ENCODE assay signal across 8 mouse cellular contexts in the genomic region with DNA sequence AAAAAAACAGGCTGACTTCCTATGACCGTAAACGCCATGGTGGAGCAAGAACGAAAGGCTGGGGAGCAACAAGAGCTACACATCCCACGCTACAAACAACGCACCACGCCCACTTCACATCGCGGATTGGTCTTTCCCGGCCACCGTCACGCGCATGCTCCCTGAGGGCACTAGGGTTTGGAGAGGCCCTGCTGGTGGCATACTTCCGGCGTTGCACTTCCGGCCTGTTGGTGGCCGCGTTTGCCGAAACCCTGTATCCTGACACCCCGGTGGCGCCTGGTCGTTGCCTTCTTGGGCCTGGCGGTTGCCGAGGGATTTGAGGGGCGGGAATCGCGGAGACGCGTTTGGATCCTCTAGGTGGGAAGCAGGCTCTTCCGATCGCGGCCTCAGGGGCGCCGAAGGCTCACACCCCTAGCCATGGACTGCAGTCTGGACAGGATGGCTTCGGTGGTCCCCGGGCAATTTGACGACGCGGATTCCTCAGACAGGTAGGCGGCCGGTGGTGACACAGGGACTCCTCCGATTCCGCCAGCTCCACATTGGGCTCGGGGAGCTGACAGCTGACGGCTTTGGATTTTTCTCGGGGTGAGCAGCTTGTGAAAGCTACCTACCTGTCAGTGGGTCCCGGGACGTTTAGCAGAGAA. TPM values are rescaled to one million over a fixed set of nuclear protein-coding genes. Genes with fewer than 3 reads are reported as not detected.
DNase-seq lines count a peak whose midpoint lies in the region; ATAC-seq and TF ChIP-seq lines count a peak whose summit lies in the region.

Gene Cage1, minus strand, starts transcription at position 26 of the 644 bp plus-strand sequence.

- peak; percentile 59; the same call in 1 of the 2 replicates for TF ChIP-seq EP300 in ES-Bruce4 (IDR thresholded peaks at IDR 0.05; ENCODE audit: insufficient read depth, low read depth, low read length)
- no peak; the same call in 1 of the 2 replicates for TF ChIP-seq EP300 in liver, postnatal 0 days (IDR thresholded peaks at IDR 0.05; ENCODE audit: low read depth)

- peaks cover 13% of the 10 kb centered on the region; the same call in 1 of the 2 replicates for H3K36me3 ChIP-seq in ES-Bruce4 (ENCODE audit: control insufficient read depth, insufficient read depth, low read length, poor library complexity, severe bottlenecking)
- peaks cover 23% of the 10 kb centered on the region for H3K36me3 ChIP-seq in forebrain, embryonic 13.5 days (ENCODE audit: poor library complexity, severe bottlenecking)
- peaks cover 25% of the 10 kb centered on the region for H3K36me3 ChIP-seq in liver, postnatal 0 days (replicated peaks; ENCODE audit: insufficient read depth, low read length)
- 0 out of 2 replicates have a peak, but pooled peaks cover 4% of the 10 kb centered on the region for H3K36me3 ChIP-seq in neural tube, embryonic 14.5 days (ENCODE audit: control insufficient read depth, insufficient read depth, low read length)

- TF ChIP-seq CTCF in ES-Bruce4 (IDR thresholded peaks at IDR 0.05; ENCODE audit: low read depth, low read length), result no peak
- peak; percentile 54 for TF ChIP-seq CTCF in liver, postnatal 0 days (IDR thresholded peaks at IDR 0.05; ENCODE audit: low read depth)

- ATAC-seq in cerebellum, adult (ENCODE audit: insufficient number of reproducible peaks, low FRiP score, low TSS enrichment), result peak; percentile 94
- peak; percentile 98 for ATAC-seq in forebrain, embryonic 13.5 days
- peak; percentile 98 for ATAC-seq in liver, postnatal 0 days
- ATAC-seq in neural tube, embryonic 14.5 days (ENCODE audit: low read depth), result peak; percentile 97

- H3K27ac ChIP-seq in ES-Bruce4 (ENCODE audit: insufficient read depth, low read length), result no peak within 1 kb of the TSS
- H3K27ac ChIP-seq in forebrain, embryonic 13.5 days, result peak within 1 kb of the TSS; percentile 57
- peak within 1 kb of the TSS; percentile 93 for H3K27ac ChIP-seq in liver, postnatal 0 days (ENCODE audit: low read depth)
- H3K27ac ChIP-seq in neural tube, embryonic 14.5 days (ENCODE audit: low read depth, low read length), result peak within 1 kb of the TSS; percentile 70

- H3K27me3 ChIP-seq in ES-Bruce4 (ENCODE audit: control insufficient read depth, insufficient read depth, low read length, poor library complexity, severe bottlenecking), result no peaks in the 10 kb centered on the region
- H3K27me3 ChIP-seq in forebrain, embryonic 13.5 days, result no peaks in the 10 kb centered on the region
- H3K27me3 ChIP-seq in liver, postnatal 0 days (ENCODE audit: insufficient read depth, low read length), result no peaks in the 10 kb centered on the region
- H3K27me3 ChIP-seq in neural tube, embryonic 14.5 days (ENCODE audit: control insufficient read depth, insufficient read depth, low read length), result no peaks in the 10 kb centered on the region

- H3K4me3 ChIP-seq in ES-Bruce4 (ENCODE audit: low read depth, low read length), result peak within 1 kb of the TSS; percentile 82
- peak within 1 kb of the TSS; percentile 82 for H3K4me3 ChIP-seq in forebrain, embryonic 13.5 days
- H3K4me3 ChIP-seq in liver, postnatal 0 days (ENCODE audit: low read depth, low read length), result peak within 1 kb of the TSS; percentile 95
- peak within 1 kb of the TSS; percentile 62 for H3K4me3 ChIP-seq in neural tube, embryonic 14.5 days (ENCODE audit: low read depth, low read length)

- H3K9ac ChIP-seq in ES-Bruce4 (ENCODE audit: low read depth, poor library complexity, severe bottlenecking), result peak within 1 kb of the TSS; percentile 75
- peak within 1 kb of the TSS; percentile 89 for H3K9ac ChIP-seq in forebrain, embryonic 13.5 days
- peak within 1 kb of the TSS; percentile 96 for H3K9ac ChIP-seq in liver, postnatal 0 days (replicated peaks)
- H3K9ac ChIP-seq in neural tube, embryonic 14.5 days (replicated peaks; ENCODE audit: low read depth, low read length), result peak within 1 kb of the TSS; percentile 80

- DNase-seq in heart, postnatal 10 days, result peak; percentile 97 to 99
- peak; percentile 95 for DNase-seq in large intestine, adult 2 months (ENCODE audit: low read depth, low spot score)
- DNase-seq in liver, postnatal 0 days, result peak; percentile 98
- DNase-seq in testis, postnatal 10 days (ENCODE audit: low spot score), result peak; percentile 97

- under 1% methylated on average over 47 of the region's 47 CpGs for WGBS in forebrain, embryonic 13.5 days
- under 1% methylated on average over 47 of the region's 47 CpGs for WGBS in large intestine, adult 2 months
- under 1% methylated on average over 47 of the region's 47 CpGs for WGBS in liver, postnatal 0 days (ENCODE audit: insufficient replicate concordance)
- under 1% methylated on average over 47 of the region's 47 CpGs for WGBS in neural tube, embryonic 14.5 days

- TF ChIP-seq POLR2A in ES-Bruce4 (IDR thresholded peaks at IDR 0.05; ENCODE audit: insufficient read depth, low read length), result peak; percentile 32

- H3K4me2 ChIP-seq in forebrain, embryonic 13.5 days, result peak within 1 kb of the TSS; percentile 88
- H3K4me2 ChIP-seq in liver, postnatal 0 days (ENCODE audit: low read depth, low read length), result peak within 1 kb of the TSS; percentile 95
- peak within 1 kb of the TSS; percentile 94 for H3K4me2 ChIP-seq in neural tube, embryonic 14.5 days (ENCODE audit: low read depth, low read length)

- H3K4me1 ChIP-seq in ES-Bruce4 (ENCODE audit: control insufficient read depth, insufficient read depth, low read length), result no peaks in the 10 kb centered on the region
- H3K4me1 ChIP-seq in forebrain, embryonic 13.5 days, result peaks cover 25% of the 10 kb centered on the region
- H3K4me1 ChIP-seq in liver, postnatal 0 days (ENCODE audit: insufficient read depth), result peaks cover 22% of the 10 kb centered on the region
- peaks cover 17% of the 10 kb centered on the region for H3K4me1 ChIP-seq in neural tube, embryonic 14.5 days (ENCODE audit: control insufficient read depth, insufficient read depth, low read length)

- intact Hi-C loops in heart, postnatal 10 days (cut with DNase I), result no loop called here

- H3K9me3 ChIP-seq in ES-Bruce4 (replicated peaks; ENCODE audit: control insufficient read depth, insufficient read depth, low read length, poor library complexity, severe bottlenecking), result no peaks in the 10 kb centered on the region
- no peaks in the 10 kb centered on the region for H3K9me3 ChIP-seq in forebrain, embryonic 13.5 days (replicated peaks)
- no peaks in the 10 kb centered on the region for H3K9me3 ChIP-seq in liver, postnatal 0 days (ENCODE audit: low read length)
- H3K9me3 ChIP-seq in neural tube, embryonic 14.5 days (ENCODE audit: control insufficient read depth, low read length), result no peaks in the 10 kb centered on the region

RNA-seq across cellular contexts. Expression of gene Cage1, which starts in this region (rescaled TPM):
- 0.97 and 1.4 TPM in 2 replicates for polyA plus RNA-seq in ES-Bruce4 (2011; ENCODE audit: insufficient read depth, insufficient read length, low read depth, missing spikeins)
- 1.2 and 1.8 TPM in 2 replicates for polyA plus RNA-seq in forebrain, embryonic 13.5 days (2015; fragmentation: Nextera tagmentation; extraction: Ambion mirVana)
- 1 to 10 TPM; 1.6 to 2.4 TPM for total RNA-seq in heart, postnatal 10 days (2021)
- 0.07 and 0.15 TPM in 2 replicates for polyA plus RNA-seq in large intestine, adult 2 months (2012; rRNA removed)
- 0.69 and 0.76 TPM in 2 replicates for polyA plus RNA-seq in liver, postnatal 0 days (2015; fragmentation: Nextera tagmentation; extraction: Ambion mirVana)
- polyA plus RNA-seq in neural tube, embryonic 14.5 days (2014; fragmentation: Nextera tagmentation; extraction: Ambion mirVana), result 2.0 and 2.7 TPM in 2 replicates

Comparison
In these comparisons a context has a peak if more than half of its experiments do, and no peak if none do; other contexts are left out.
1. Peak in DNase-seq in large intestine, adult 2 months; RNA of the gene not detected or under 1 TPM.
2. Peak in DNase-seq, ATAC-seq, H3K4me3 ChIP-seq, H3K27ac ChIP-seq, H3K9ac ChIP-seq and H3K4me2 ChIP-seq in liver, postnatal 0 days; RNA of the gene not detected or under 1 TPM.